Mouse (Mus musculus): ENCODE results near the gene Mpp2.

DNA sequence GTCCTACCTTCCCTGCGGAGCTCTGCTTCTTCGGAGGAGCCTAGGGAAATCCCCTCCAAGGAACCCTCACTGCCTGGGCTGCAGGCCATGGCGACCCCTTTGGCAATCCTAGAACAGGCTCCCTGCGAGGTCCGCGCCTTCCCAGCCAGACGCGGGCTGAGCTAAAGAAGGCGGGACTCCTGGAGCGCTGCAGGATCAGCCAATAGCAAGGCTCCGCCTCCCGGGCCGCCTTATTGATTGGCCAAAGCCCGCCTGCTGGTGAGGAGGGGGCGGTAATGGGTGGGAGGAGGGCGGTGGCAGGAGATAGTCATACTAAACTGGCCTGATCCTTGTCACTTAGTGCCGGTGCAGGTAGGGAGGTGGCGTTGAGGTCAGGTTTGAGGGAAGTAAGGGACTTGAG, 6.0 kb downstream of the Mpp2 start:
- TF ChIP-seq CTCF (IDR thresholded peaks at IDR 0.05; ENCODE audit: low read depth, low read length) (no peak), TAL1 (conservative IDR thresholded peaks at IDR 0.05; ENCODE audit: low read depth, low read length) (no peak), GATA1 (IDR thresholded peaks at IDR 0.05; ENCODE audit: borderline replicate concordance, low read length) (no peak), GATA2 (IDR thresholded peaks at IDR 0.05; ENCODE audit: borderline replicate concordance, low read depth, low read length) (no peak), POLR2AphosphoS5 (IDR thresholded peaks at IDR 0.05; ENCODE audit: insufficient replicate concordance, low read depth, low read length) (no peak)

Data from G1E (cell line).